In genomic region chr6:145855720-145856551, GRCm38 (mm10) we compare ENCODE assay signal across 8 mouse cellular contexts. TPM values are rescaled to one million over a fixed set of nuclear protein-coding genes. Genes with fewer than 3 reads are reported as not detected.
DNase-seq lines count a peak whose midpoint lies in the region; ATAC-seq lines count a peak whose summit lies in the region.

No protein-coding gene starts in this region.

- peak overlapping the region; percentile 47 for H3K9ac ChIP-seq in hindbrain, embryonic 16.5 days (ENCODE audit: low read depth, low read length)

- H3K27me3 ChIP-seq in hindbrain, embryonic 16.5 days (replicated peaks; ENCODE audit: control insufficient read depth, insufficient read depth, low read length), result no peaks in the 10 kb centered on the region; the same call in 1 of the 2 replicates

- DNase-seq in T-cell, adult 2 months (ENCODE audit: low spot score), result peak; percentile 88
- peak; percentile 98 to 99 for DNase-seq in cerebellum, postnatal 36 days
- DNase-seq in gastrocnemius, adult 18-20 months (ENCODE audit: low spot score), result peak; percentile 97
- DNase-seq in left cerebral cortex, adult 11 months (ENCODE audit: low spot score), result peak; percentile 99
- DNase-seq in lung, postnatal 36 days, result peak; percentile 98
- peak; percentile 99 for DNase-seq in retina, embryonic 14.5 days (ENCODE audit: low spot score)
- peak; percentile 96 for DNase-seq in thymus, postnatal 4 days

- peaks cover 14% of the 10 kb centered on the region for H3K4me1 ChIP-seq in hindbrain, embryonic 16.5 days (ENCODE audit: control insufficient read depth, insufficient read depth, low read depth, low read length)

- WGBS in hindbrain, embryonic 16.5 days, result 3% methylated on average over 28 of the region's 28 CpGs

- ATAC-seq in hindbrain, embryonic 16.5 days, result peak; percentile 96

- H3K4me3 ChIP-seq in hindbrain, embryonic 16.5 days (ENCODE audit: low read length), result peak overlapping the region; percentile 34

- H3K9me3 ChIP-seq in hindbrain, embryonic 16.5 days (ENCODE audit: control insufficient read depth, low read length), result no peaks in the 10 kb centered on the region

- H3K27ac ChIP-seq in hindbrain, embryonic 16.5 days (ENCODE audit: low read depth, low read length), result peak overlapping the region; percentile 66

- H3K36me3 ChIP-seq in hindbrain, embryonic 16.5 days (ENCODE audit: control insufficient read depth, insufficient read depth, low read length), result no peaks in the 10 kb centered on the region

- peak overlapping the region; percentile 63 for H3K4me2 ChIP-seq in hindbrain, embryonic 16.5 days (ENCODE audit: low read length)

RNA-seq across cellular contexts. Expression of gene Bhlhe41, which starts 9.4 kb away (rescaled TPM):
- 10 to 100 TPM; 30.3 to 38.1 TPM for total RNA-seq in gastrocnemius, adult 18-20 months (2021)
- polyA plus RNA-seq in hindbrain, embryonic 16.5 days (2015; fragmentation: Nextera tagmentation; extraction: Ambion mirVana), result 7.8 and 8.1 TPM in 2 replicates

Comparison
In these comparisons a context has a peak if more than half of its experiments do, and no peak if none do; other contexts are left out.
1. Peak in every context shown above with its lines: DNase-seq, ATAC-seq, H3K4me3 ChIP-seq and H3K27ac ChIP-seq.